Mouse (Mus musculus) megakaryocyte progenitor cell, adult 5-6 weeks (primary cell): Measurements from ENCODE around the gene Trip6. TPM values are rescaled to one million over a fixed set of nuclear protein-coding genes. Genes with fewer than 3 reads are reported as not detected.

ENCODE experiments used
- ATAC-seq: replicated peaks from 2 replicates; pipeline ENCODE4 v1.8.0; 2016; ENCODE audit warnings: mild to moderate bottlenecking, moderate TSS enrichment, inconsistent platforms; ENCODE audit not compliant: poor library complexity
- total RNA-seq, 2 experiments: library from RNA; stranded (forward) in 1 of 2; stranded (reverse) in 1 of 2; fragments of 157-497, 149-512 nt in 1 of 2; fragments of 200-1000 nt in 1 of 2; gene quantifications; 2 replicates each; pipeline versions ENCODE4 v1.2.3 to v1.2.4; 2015 to 2017

Trip6 gene
- total RNA-seq, 2 experiments from 2014 or later = 6.7 to 7.5 TPM

- ATAC-seq = peak; percentile 74
These were observed 36.6 kb downstream of the Trip6 start for GRCm38 (mm10) chr5:137277360-137278342.

- no peak for ATAC-seq
These were observed 45.9 kb downstream of the Trip6 start for GRCm38 (mm10) chr5:137268131-137268910.

- ATAC-seq = peak; percentile 40
These were observed 49.4 kb downstream of the Trip6 start for GRCm38 (mm10) chr5:137264787-137265186.

- ATAC-seq = peak; percentile 76
These were observed 50.1 kb downstream of the Trip6 start for GRCm38 (mm10) chr5:137263897-137264720.

Other genes starting within 250 kb of the Trip6 start
- 0.22 TPM in 1 of 2 replicates, not detected in the other for gene Serpine1, start 242.1 kb downstream of the Trip6 start, total RNA-seq (2015)
- gene Serpine1, start 242.1 kb downstream of the Trip6 start, total RNA-seq (2017) = not detected in 2 replicates
- 8.1 and 8.7 TPM in 2 replicates for gene Trim56, start 198.2 kb downstream of the Trip6 start, total RNA-seq (2015)
- gene Trim56, start 198.2 kb downstream of the Trip6 start, total RNA-seq (2017) = 24.7 and 25.6 TPM in 2 replicates
- not detected in 2 replicates for gene Muc3, start 165.1 kb downstream of the Trip6 start, total RNA-seq (2015)
- not detected in 2 replicates for gene Muc3, start 165.1 kb downstream of the Trip6 start, total RNA-seq (2017)
- gene Muc3a, start 102.0 kb downstream of the Trip6 start, total RNA-seq (2015) = 0.69 TPM in 1 of 2 replicates, not detected in the other
- not detected in 2 replicates for gene Muc3a, start 102.0 kb downstream of the Trip6 start, total RNA-seq (2017)
- 0.67 and 2.3 TPM in 2 replicates for gene Ache, start 26.9 kb downstream of the Trip6 start, total RNA-seq (2015)
- under 0.01 TPM in 1 of 2 replicates, not detected in the other for gene Ache, start 26.9 kb downstream of the Trip6 start, total RNA-seq (2017)
- gene Ufsp1, start 19.8 kb downstream of the Trip6 start, total RNA-seq (2015) = 0.61 and 2.9 TPM in 2 replicates
- 1.3 and 3.8 TPM in 2 replicates for gene Ufsp1, start 19.8 kb downstream of the Trip6 start, total RNA-seq (2017)
- gene Srrt, start 6.7 kb downstream of the Trip6 start, total RNA-seq (2015) = 133 and 143 TPM in 2 replicates
- 241 and 321 TPM in 2 replicates for gene Srrt, start 6.7 kb downstream of the Trip6 start, total RNA-seq (2017)
- gene Slc12a9, start 19.2 kb upstream of the Trip6 start, total RNA-seq (2015) = 2.4 and 4.4 TPM in 2 replicates
- gene Slc12a9, start 19.2 kb upstream of the Trip6 start, total RNA-seq (2017) = 5.3 and 5.7 TPM in 2 replicates
- 0.05 and 0.10 TPM in 2 replicates for gene Ephb4, start 35.7 kb upstream of the Trip6 start, total RNA-seq (2015)
- gene Ephb4, start 35.7 kb upstream of the Trip6 start, total RNA-seq (2017) = 0.27 TPM in 1 of 2 replicates, not detected in the other
- 0.10 and 0.47 TPM in 2 replicates for gene Zan, start 162.7 kb upstream of the Trip6 start, total RNA-seq (2015)
- under 0.01 and 0.14 TPM in 2 replicates for gene Zan, start 162.7 kb upstream of the Trip6 start, total RNA-seq (2017)
- 31.9 and 35.0 TPM in 2 replicates for gene Pop7, start 188.1 kb upstream of the Trip6 start, total RNA-seq (2015)
- gene Pop7, start 188.1 kb upstream of the Trip6 start, total RNA-seq (2017) = 22.7 and 29.2 TPM in 2 replicates
- 7.1 and 8.6 TPM in 2 replicates for gene Gigyf1, start 204.1 kb upstream of the Trip6 start, total RNA-seq (2015)
- 4.7 and 7.2 TPM in 2 replicates for gene Gigyf1, start 204.1 kb upstream of the Trip6 start, total RNA-seq (2017)
- not detected in 2 replicates for gene Epo, start 218.8 kb upstream of the Trip6 start, total RNA-seq (2015)
- gene Epo, start 218.8 kb upstream of the Trip6 start, total RNA-seq (2017) = not detected in 2 replicates
- gene Gnb2, start 219.1 kb upstream of the Trip6 start, total RNA-seq (2015) = 193 and 223 TPM in 2 replicates
- gene Gnb2, start 219.1 kb upstream of the Trip6 start, total RNA-seq (2017) = 187 and 251 TPM in 2 replicates
- gene Actl6b, start 239.1 kb upstream of the Trip6 start, total RNA-seq (2015) = not detected in 2 replicates
- gene Actl6b, start 239.1 kb upstream of the Trip6 start, total RNA-seq (2017) = not detected in 2 replicates